Mouse (Mus musculus) adrenal gland, postnatal 4 days (tissue): ENCODE results near the gene Tbkbp1. TPM values are rescaled to one million over a fixed set of nuclear protein-coding genes. Genes with fewer than 3 reads are reported as not detected.

Experiments
- microRNA-seq: library from miRNA; unstranded; fragments of <30 nt; microRNA quantifications from one replicate; pipeline ENCODE4 v1.2.0, GENCODE M21; 2021
- total RNA-seq, 2 experiments: library from RNA; stranded (reverse); gene quantifications; 2 replicates each; pipeline ENCODE4 v1.2.3; 2021

The Tbkbp1 gene
- total RNA-seq, 2 experiments from 2014 or later: 19.1 to 21.0 TPM

Small RNA genes within 50 kb of the gene (microRNA-seq; reads per million reads assigned to microRNA genes)
- not detected for gene Mir7235

Other genes with a start within 250 kb of the Tbkbp1 start
- gene Cdk5rap3, start 235.0 kb downstream of the Tbkbp1 start, total RNA-seq: 10 to 100 TPM; 71.6 to 74.7 TPM
- gene Prr15l, start 223.4 kb downstream of the Tbkbp1 start, total RNA-seq: 1 to 10 TPM in 1 of 2 experiments, under 1 TPM in 1; 0.28 to 7.8 TPM
- gene Pnpo, start 207.5 kb downstream of the Tbkbp1 start, total RNA-seq: 10 to 100 TPM; 27.5 to 35.0 TPM
- 10 to 100 TPM; 23.3 to 26.0 TPM for gene Sp2, start 168.5 kb downstream of the Tbkbp1 start, total RNA-seq
- gene Sp6, start 138.1 kb downstream of the Tbkbp1 start, total RNA-seq: under 1 TPM; 0.42 TPM
- gene Scrn2, start 121.6 kb downstream of the Tbkbp1 start, total RNA-seq: 10 to 100 TPM; 28.8 to 29.7 TPM
- 1 to 10 TPM in 1 of 2 experiments, under 1 TPM in 1; 0.76 to 1.3 TPM for gene Lrrc46, start 110.1 kb downstream of the Tbkbp1 start, total RNA-seq
- gene Mrpl10, start 109.9 kb downstream of the Tbkbp1 start, total RNA-seq: 100 to 1,000 TPM; 110 to 123 TPM
- 10 to 100 TPM; 20.3 to 21.4 TPM for gene Osbpl7, start 100.9 kb downstream of the Tbkbp1 start, total RNA-seq
- under 1 TPM; 0.45 to 0.62 TPM for gene Tbx21, start 36.2 kb downstream of the Tbkbp1 start, total RNA-seq
- 100 to 1,000 TPM; 126 to 146 TPM for gene Kpnb1, start 36.4 kb upstream of the Tbkbp1 start, total RNA-seq
- gene Npepps, start 129.1 kb upstream of the Tbkbp1 start, total RNA-seq: 10 to 100 TPM; 66.3 to 80.3 TPM
- 10 to 100 TPM; 33.7 to 39.6 TPM for gene Mrpl45, start 164.2 kb upstream of the Tbkbp1 start, total RNA-seq
- gene Gpr179, start 200.6 kb upstream of the Tbkbp1 start, total RNA-seq: 10 to 100 TPM; 10.3 to 11.1 TPM
- 10 to 100 TPM; 25.6 to 27.4 TPM for gene Socs7, start 211.1 kb upstream of the Tbkbp1 start, total RNA-seq